Mouse (Mus musculus): ENCODE results near the gene P2rx4. TPM values are rescaled to one million over a fixed set of nuclear protein-coding genes. Genes with fewer than 3 reads are reported as not detected.

P2rx4 gene
- polyA plus RNA-seq, 1 experiment from 2014 or later, result 6.2 TPM

DNA sequence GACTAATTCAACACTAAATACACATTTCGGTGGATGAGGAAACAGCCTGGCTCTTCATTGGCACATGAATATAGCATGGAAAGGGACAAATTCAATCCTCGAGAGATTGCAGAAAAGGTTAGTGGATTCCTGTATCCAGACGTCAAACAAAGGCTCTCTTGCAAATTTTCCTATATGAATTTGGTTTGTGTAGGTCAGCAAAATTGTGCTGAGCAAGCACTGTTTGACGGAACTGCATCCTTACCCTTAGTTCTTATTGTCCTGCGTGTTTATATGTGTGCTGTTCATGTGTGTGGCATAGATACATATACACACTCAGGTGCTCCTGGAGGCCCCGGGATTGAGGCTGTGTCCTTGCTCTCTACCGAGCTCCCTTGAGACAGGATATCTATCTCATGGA is 18.2 kb upstream of the P2rx4 start:
- Histone ChIP-seq H3K36me3 (no peaks in the 10 kb centered on the region), H3K4me3 (no peak overlapping the region), H3K27me3 (ENCODE audit: insufficient read depth, poor library complexity, severe bottlenecking) (no peaks in the 10 kb centered on the region), H3K9me3 (no peaks in the 10 kb centered on the region), H3K27ac (no peak overlapping the region), H3K4me1 (replicated peaks) (peaks cover 26% of the 10 kb centered on the region)
- no peak for DNase-seq (ENCODE audit: low spot score)
- 91% methylated on average over 7 of the region's 7 CpGs for WGBS

DNA sequence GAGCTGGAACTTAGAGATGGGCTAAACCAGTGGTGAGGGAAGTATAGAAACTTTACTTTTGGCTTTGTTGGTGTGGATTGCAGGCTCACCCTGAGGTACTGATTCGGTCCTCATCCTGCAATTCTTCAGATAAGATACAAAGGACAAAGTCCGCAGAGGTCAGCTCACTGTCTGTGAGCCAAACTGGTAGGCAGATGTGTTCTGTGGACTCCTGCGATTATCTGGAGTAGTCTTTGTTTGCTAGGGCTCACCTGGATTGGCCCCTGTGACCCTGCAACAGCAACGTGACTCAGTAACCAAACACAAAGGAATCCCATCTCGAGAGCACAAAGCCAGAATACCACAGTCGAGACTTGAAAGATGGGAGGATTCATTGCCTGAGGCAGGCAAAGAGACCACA is 16.9 kb upstream of the P2rx4 start:
- H3K27me3 ChIP-seq (ENCODE audit: insufficient read depth, poor library complexity, severe bottlenecking), result no peaks in the 10 kb centered on the region
- no peak for DNase-seq (ENCODE audit: low spot score)
- H3K4me1 ChIP-seq (replicated peaks), result peaks cover 26% of the 10 kb centered on the region
- H3K36me3 ChIP-seq, result no peaks in the 10 kb centered on the region
- WGBS, result 50% methylated on average over 6 of the region's 6 CpGs
- H3K9me3 ChIP-seq, result no peaks in the 10 kb centered on the region
- no peak overlapping the region for H3K4me3 ChIP-seq
- no peak overlapping the region for H3K27ac ChIP-seq

DNA sequence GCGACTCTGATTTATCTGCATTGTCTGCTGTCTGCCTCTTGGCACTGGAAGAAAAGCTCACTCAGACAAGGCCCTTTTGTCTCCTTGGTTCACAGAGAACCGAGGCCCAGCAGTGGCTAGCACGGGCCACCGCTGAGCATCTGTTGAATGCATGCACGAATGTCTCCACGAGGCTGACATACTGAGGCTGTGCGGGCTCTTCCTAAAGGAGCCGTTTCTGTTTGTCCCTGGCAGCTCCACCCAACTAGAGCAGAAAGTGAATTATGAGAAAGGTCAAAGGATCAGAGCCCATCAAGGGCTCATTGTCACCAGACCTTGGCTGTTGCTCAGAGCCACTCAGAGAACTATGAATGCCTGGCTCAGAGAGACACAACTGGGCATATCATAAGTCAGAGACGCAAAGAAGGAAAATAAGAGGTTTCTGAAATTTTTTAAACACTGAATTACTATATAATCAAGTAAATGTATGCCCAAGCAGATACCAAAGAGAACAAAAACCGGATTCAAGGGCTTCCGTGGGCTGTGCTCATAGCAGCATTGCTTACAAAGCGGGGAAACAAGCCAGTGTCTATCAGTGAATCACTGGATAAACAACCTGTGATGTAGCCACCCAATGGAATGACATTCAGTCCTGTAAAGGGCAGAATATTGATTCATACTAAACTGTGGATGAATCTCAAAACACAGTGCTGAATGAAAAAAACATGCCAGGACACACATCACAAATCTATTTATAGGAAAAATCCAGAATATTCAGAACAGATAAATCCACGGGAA is 13.7 kb upstream of the P2rx4 start:
- peaks cover 26% of the 10 kb centered on the region for H3K4me1 ChIP-seq (replicated peaks)
- WGBS, result 31% methylated on average over 13 of the region's 13 CpGs
- H3K27ac ChIP-seq, result peak overlapping the region; percentile 85
- no peaks in the 10 kb centered on the region for H3K36me3 ChIP-seq
- no peaks in the 10 kb centered on the region for H3K27me3 ChIP-seq (ENCODE audit: insufficient read depth, poor library complexity, severe bottlenecking)
- H3K9me3 ChIP-seq, result no peaks in the 10 kb centered on the region
- peak; percentile 80 for DNase-seq (ENCODE audit: low spot score)
- no peak overlapping the region for H3K4me3 ChIP-seq

DNA sequence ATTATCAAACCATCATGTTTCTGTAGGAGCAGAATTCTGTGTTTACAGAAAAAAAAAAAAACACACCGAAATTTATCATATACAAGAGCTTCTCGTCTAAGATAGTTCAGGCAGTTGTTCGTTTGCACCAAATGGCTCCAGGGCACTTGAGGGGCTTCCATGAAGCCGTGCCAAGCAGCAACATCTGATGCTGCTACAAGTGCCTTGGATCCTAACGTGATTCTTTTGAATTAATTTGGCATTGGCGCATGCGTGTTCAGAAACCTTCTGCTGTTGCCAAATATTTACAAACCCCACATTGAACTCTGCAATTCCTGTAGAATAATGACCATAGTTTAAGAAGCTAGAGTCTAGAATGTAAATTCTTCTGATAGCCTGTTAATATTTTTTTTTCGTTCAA is 11.8 kb upstream of the P2rx4 start:
- no peak for DNase-seq (ENCODE audit: low spot score)
- Histone ChIP-seq H3K27me3 (ENCODE audit: insufficient read depth, poor library complexity, severe bottlenecking) (no peaks in the 10 kb centered on the region), H3K36me3 (no peaks in the 10 kb centered on the region), H3K27ac (no peak overlapping the region), H3K4me3 (no peak overlapping the region), H3K9me3 (no peaks in the 10 kb centered on the region), H3K4me1 (replicated peaks) (peaks cover 25% of the 10 kb centered on the region)
- 90% methylated on average over 8 of the region's 8 CpGs for WGBS

DNA sequence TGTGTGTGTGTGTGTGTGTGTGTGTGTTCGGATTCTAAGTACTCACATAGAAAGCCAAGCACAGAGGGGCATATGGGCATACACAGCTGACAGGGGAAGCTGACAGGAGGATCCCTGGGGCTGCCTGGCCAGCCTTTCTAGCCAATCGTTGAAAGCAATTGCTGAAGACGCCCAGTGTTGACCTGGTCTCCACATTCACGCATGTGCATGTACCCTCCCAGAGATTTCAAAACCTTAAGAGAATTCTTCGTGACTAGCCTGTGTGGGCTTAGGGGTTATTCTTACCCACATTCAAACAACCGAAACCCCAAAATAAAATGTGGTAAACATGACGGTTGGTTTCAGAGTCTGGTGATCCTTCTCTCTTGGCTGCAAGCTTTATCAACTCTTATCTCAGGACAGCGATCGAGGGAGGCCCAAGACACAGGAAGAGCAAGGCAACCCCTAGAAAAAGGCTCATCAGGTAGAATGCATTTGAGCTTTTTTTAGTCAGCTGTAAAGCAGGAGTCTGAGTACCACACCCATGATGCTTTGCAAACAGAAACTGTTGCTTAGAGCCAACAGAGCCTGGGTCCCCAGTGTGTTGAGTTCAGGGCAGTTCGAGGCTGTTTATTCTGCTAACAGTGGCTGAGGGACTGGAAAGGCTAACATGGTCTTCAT is 9.2 kb upstream of the P2rx4 start:
- Histone ChIP-seq H3K27ac (no peak overlapping the region), H3K27me3 (ENCODE audit: insufficient read depth, poor library complexity, severe bottlenecking) (no peaks in the 10 kb centered on the region)
- WGBS, result 91% methylated on average over 10 of the region's 10 CpGs

DNA sequence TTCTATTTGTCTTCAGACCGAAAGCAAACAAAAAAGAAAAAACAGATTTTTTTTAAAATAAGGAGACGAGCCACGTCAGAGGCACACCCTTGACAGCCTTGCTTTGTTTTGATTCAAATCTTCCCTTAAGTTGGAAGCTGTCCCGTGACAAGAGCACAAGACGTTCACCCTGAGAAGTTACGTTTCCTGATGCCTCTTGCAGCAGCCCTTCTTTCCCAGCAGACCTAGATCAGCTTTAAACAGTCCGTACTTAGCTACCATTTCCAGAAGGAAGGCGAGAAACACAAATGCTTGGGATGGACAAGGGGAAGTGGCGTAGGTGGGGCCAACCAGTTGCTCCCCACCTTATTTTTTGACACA is 8.7 kb upstream of the P2rx4 start:
- Histone ChIP-seq H3K4me1 (replicated peaks) (peaks cover 2% of the 10 kb centered on the region), H3K36me3 (no peaks in the 10 kb centered on the region), H3K27me3 (ENCODE audit: insufficient read depth, poor library complexity, severe bottlenecking) (no peaks in the 10 kb centered on the region), H3K4me3 (no peak overlapping the region), H3K9me3 (no peaks in the 10 kb centered on the region), H3K27ac (no peak overlapping the region)
- WGBS, result 84% methylated on average over 9 of the region's 9 CpGs
- no peak for DNase-seq (ENCODE audit: low spot score)

More for the DNA sequence above, 9.2 kb upstream of the P2rx4 start:
- H3K36me3 ChIP-seq, result no peaks in the 10 kb centered on the region
- peaks cover 7% of the 10 kb centered on the region for H3K4me1 ChIP-seq (replicated peaks)
- no peak overlapping the region for H3K4me3 ChIP-seq
- no peak for DNase-seq (ENCODE audit: low spot score)
- H3K9me3 ChIP-seq, result no peaks in the 10 kb centered on the region

DNA sequence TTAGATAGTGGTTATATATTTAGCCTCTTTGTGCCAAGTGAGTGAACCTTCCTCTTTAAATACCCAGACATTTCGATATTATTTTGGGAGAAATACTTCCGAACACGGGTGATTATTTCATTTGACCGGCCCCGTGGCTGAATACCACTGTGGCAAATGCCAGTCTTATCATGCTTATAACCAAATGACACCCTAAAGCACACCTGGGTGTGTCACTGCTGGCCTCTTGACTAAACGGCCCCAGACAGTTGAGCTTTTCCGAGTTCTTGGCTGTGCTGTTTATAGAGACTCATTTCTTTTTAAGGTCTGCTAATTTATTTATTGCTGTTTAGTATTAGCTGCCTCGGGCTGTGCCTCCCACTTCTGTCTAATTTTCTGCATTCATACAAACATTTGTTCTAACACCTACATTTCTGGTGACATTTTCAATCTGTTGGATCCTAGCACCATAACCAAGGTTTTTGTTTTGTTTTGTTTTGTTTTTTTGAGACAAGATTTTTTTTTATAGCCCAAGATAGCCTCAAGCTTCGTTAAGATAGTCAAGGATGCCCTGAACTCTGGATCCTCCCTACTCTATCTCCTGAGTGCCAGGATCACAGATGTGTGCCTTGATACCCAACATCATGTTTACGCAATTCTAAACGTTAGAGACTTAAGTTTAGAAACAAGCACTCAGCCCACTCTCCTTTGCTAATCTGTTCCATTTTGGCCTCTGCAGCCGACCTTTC is 7.1 kb upstream of the P2rx4 start:
- H3K4me3 ChIP-seq, result no peak overlapping the region
- no peaks in the 10 kb centered on the region for H3K9me3 ChIP-seq
- no peaks in the 10 kb centered on the region for H3K27me3 ChIP-seq (ENCODE audit: insufficient read depth, poor library complexity, severe bottlenecking)
- H3K27ac ChIP-seq, result no peak overlapping the region
- WGBS, result 90% methylated on average over 12 of the region's 12 CpGs
- DNase-seq (ENCODE audit: low spot score), result no peak
- no peaks in the 10 kb centered on the region for H3K36me3 ChIP-seq
- H3K4me1 ChIP-seq (replicated peaks), result no peaks in the 10 kb centered on the region

DNA sequence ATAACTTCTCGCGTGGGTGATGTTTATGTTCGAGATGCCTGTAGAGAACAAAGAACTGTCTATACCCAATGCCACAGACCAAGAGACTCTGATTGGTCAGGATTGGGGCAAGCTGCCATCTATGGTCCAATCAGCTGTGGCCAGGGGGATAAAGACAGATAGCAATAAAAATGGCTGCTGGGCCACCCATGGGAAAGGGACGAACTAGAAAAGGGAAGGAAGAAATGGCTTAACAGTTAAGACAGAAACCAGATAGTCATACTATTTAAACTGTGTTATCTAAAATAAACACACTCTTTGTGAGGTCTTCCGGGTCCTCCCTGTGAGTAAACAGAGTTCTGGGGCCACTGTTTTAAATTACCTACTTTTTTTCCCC is 6.5 kb upstream of the P2rx4 start:
- no peak overlapping the region for H3K27ac ChIP-seq
- no peaks in the 10 kb centered on the region for H3K36me3 ChIP-seq
- 70% methylated on average over 5 of the region's 5 CpGs for WGBS
- H3K4me3 ChIP-seq, result no peak overlapping the region
- no peak for DNase-seq (ENCODE audit: low spot score)
- no peaks in the 10 kb centered on the region for H3K27me3 ChIP-seq (ENCODE audit: insufficient read depth, poor library complexity, severe bottlenecking)
- H3K9me3 ChIP-seq, result no peaks in the 10 kb centered on the region
- no peaks in the 10 kb centered on the region for H3K4me1 ChIP-seq (replicated peaks)

DNA sequence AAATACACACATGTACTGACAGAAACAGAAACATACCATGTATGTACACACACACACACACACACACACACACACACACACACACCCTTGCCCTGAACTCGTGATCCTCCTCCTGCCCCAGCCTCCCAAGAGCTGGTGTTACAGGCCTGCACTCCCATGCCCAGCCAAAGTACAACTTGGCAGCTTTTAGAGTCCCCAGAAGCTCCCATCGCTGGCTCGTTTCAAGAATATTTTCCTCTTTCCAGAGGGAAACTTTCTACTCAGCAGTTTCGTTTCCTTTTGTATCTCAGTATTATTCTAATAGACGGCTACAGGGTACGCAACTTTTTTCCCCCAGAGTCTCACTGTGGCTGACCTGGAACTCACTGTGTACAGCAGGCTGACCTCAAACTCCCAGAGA is 5.2 kb upstream of the P2rx4 start:
- Histone ChIP-seq H3K4me3 (no peak overlapping the region), H3K36me3 (no peaks in the 10 kb centered on the region), H3K27me3 (ENCODE audit: insufficient read depth, poor library complexity, severe bottlenecking) (0 out of 2 replicates have a peak, but pooled peaks cover 6% of the 10 kb centered on the region), H3K27ac (no peak overlapping the region), H3K9me3 (no peaks in the 10 kb centered on the region), H3K4me1 (replicated peaks) (peaks cover 8% of the 10 kb centered on the region)
- no peak for DNase-seq (ENCODE audit: low spot score)
- 84% methylated on average over 6 of the region's 6 CpGs for WGBS

DNA sequence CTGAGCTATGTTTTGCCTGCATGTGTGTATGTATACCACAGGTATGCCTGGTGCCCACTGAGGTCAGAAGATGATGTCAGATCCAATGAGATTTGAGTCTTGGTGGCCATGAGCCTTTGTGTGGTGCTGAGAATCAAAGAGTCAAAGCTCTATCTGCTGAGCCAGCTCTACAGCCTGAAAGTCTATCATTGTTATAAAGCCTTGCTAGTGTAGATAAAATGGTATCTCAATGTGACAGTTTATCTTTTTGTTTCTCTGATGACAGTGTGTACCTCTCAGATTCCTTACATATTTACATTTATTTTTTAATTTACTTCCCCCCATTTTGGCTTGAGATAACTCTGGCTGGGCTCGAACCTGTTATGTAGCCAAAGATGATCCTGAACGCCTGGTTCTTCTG is 3.8 kb upstream of the P2rx4 start:
- H3K4me3 ChIP-seq, result no peak overlapping the region
- no peaks in the 10 kb centered on the region for H3K9me3 ChIP-seq
- WGBS, result 80% methylated on average over 2 of the region's 2 CpGs

DNA sequence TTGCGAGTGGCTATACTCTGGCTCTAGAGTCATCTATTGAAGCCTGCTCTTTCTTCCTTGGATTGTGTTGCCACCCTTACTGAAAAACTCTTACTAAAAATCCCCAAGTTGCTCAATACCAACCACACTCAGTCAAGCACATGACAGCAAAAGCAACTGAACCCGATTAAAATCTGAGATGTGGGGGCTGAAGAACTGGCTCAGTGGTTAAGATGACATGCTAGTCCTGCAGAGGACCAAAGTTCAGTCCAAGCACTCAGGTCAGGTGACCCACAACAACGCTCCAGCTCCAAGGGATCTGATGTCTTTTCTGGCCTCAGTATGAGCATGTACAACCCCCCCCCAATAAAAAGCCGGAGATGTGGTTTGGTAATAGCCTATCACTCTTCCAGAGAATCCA is 2.8 kb upstream of the P2rx4 start:
- no peaks in the 10 kb centered on the region for H3K9me3 ChIP-seq
- no peak overlapping the region for H3K4me3 ChIP-seq
- no peak for DNase-seq (ENCODE audit: low spot score)
- H3K4me1 ChIP-seq (replicated peaks), result peaks cover 18% of the 10 kb centered on the region
- H3K27ac ChIP-seq, result no peak overlapping the region
- 0 out of 2 replicates have a peak, but pooled peaks cover 6% of the 10 kb centered on the region for H3K27me3 ChIP-seq (ENCODE audit: insufficient read depth, poor library complexity, severe bottlenecking)
- H3K36me3 ChIP-seq, result no peaks in the 10 kb centered on the region
- WGBS, result 90% methylated on average over 4 of the region's 4 CpGs

More for the DNA sequence above, 3.8 kb upstream of the P2rx4 start:
- DNase-seq (ENCODE audit: low spot score), result no peak
- H3K4me1 ChIP-seq (replicated peaks), result peaks cover 18% of the 10 kb centered on the region
- H3K27me3 ChIP-seq (ENCODE audit: insufficient read depth, poor library complexity, severe bottlenecking), result 0 out of 2 replicates have a peak, but pooled peaks cover 6% of the 10 kb centered on the region
- H3K36me3 ChIP-seq, result no peaks in the 10 kb centered on the region
- no peak overlapping the region for H3K27ac ChIP-seq

DNA sequence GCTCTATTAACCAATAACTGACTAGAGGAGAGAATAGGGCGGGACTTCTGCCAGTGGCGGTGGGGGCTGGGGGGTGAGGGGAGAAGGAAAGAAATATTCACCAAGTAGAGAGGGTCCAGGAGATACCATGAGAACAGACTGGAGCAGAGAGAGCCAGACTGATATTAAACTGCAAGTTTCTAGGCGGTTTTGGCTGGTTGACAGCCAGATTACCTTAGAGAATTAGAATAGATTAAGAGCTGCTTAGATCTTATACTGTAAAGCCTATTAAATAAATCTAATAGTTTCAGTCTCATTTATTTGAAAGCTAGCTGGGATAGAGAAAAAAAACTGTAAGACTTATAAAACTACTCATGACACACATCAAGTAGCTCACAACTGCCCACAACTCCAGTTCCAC is 2.2 kb upstream of the P2rx4 start:
- Histone ChIP-seq H3K27me3 (ENCODE audit: insufficient read depth, poor library complexity, severe bottlenecking) (0 out of 2 replicates have a peak, but pooled peaks cover 6% of the 10 kb centered on the region), H3K27ac (no peak overlapping the region), H3K4me1 (replicated peaks) (peaks cover 18% of the 10 kb centered on the region), H3K9me3 (no peaks in the 10 kb centered on the region), H3K4me3 (no peak overlapping the region), H3K36me3 (no peaks in the 10 kb centered on the region)
- WGBS, result 86% methylated on average over 3 of the region's 3 CpGs
- no peak for DNase-seq (ENCODE audit: low spot score)

DNA sequence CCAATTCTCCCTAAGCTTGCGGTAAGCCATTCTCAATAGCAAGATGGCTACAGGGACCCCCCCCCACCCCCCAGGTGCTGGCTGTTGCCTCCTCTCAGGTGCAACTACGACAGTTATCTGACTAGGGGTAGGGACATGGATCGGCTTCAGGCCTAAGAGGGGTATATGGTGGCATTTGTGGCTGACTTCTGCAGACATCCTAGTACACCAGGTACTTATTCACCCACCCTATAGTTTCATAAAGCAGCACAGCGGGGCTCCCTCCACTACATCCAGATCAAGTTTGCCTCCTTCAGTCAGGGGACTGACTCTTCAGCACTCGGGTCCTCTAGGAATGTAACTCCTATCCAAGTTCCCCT is 448 bp upstream of the P2rx4 start:
- DNase-seq (ENCODE audit: low spot score), result no peak
- peak overlapping the region; percentile 91 for H3K27ac ChIP-seq
- 37% methylated on average over 5 of the region's 5 CpGs for WGBS

More for the DNA sequence above, 448 bp upstream of the P2rx4 start:
- H3K36me3 ChIP-seq, result no peaks in the 10 kb centered on the region
- H3K27me3 ChIP-seq (ENCODE audit: insufficient read depth, poor library complexity, severe bottlenecking), result 0 out of 2 replicates have a peak, but pooled peaks cover 6% of the 10 kb centered on the region
- H3K4me3 ChIP-seq, result peak overlapping the region; percentile 78
- H3K9me3 ChIP-seq, result no peaks in the 10 kb centered on the region
- peaks cover 18% of the 10 kb centered on the region for H3K4me1 ChIP-seq (replicated peaks)
